Mouse (Mus musculus) stomach, embryonic 14.5 days (tissue): ENCODE results near the gene Ptpn13. TPM values are rescaled to one million over a fixed set of nuclear protein-coding genes. Genes with fewer than 3 reads are reported as not detected.

ENCODE experiments used
- ATAC-seq: fragments of 200-750 bp; cut with Nextera tagmentation; 2 replicates; pipeline ENCODE4 v1.8.0; 2017; ENCODE audit warnings: low read depth, moderate TSS enrichment; ENCODE audit not compliant: insufficient number of reproducible peaks, insufficient read depth, low FRiP score
- H3K27ac ChIP-seq: fragments of 300-500 bp; sonication (generic); 2 replicates; pipeline ENCODE4 v1.5.1; 2014; ENCODE audit warnings: mild to moderate bottlenecking, low read length, moderate library complexity, mixed read lengths
- H3K27me3 ChIP-seq: fragments of 300-500 bp; sonication (generic); 2 replicates; pipeline ENCODE4 v1.6.1; 2014; ENCODE audit warnings: low read length, control low read depth, mixed read lengths; ENCODE audit not compliant: control insufficient read depth, insufficient read depth
- H3K36me3 ChIP-seq: fragments of 300-500 bp; sonication (generic); 2 replicates; pipeline ENCODE4 v1.6.1; 2014; ENCODE audit warnings: mild to moderate bottlenecking, control low read depth, low read length, moderate library complexity, mixed read lengths; ENCODE audit not compliant: control insufficient read depth, insufficient read depth
- H3K4me1 ChIP-seq: fragments of 300-500 bp; sonication (generic); 2 replicates; pipeline ENCODE4 v1.6.1; 2014; ENCODE audit warnings: low read length, control low read depth, mixed read lengths; ENCODE audit not compliant: control insufficient read depth, insufficient read depth
- H3K4me2 ChIP-seq: fragments of 300-500 bp; sonication (generic); replicated peaks from 2 replicates; pipeline ENCODE4 v1.6.1; 2014; ENCODE audit warnings: low read depth, low read length, control low read depth
- H3K4me3 ChIP-seq: fragments of 300-500 bp; sonication (generic); 2 replicates; pipeline ENCODE4 v1.5.1; 2014; ENCODE audit warnings: low read depth, low read length, control low read depth
- H3K9ac ChIP-seq: fragments of 300-500 bp; sonication (generic); replicated peaks from 2 replicates; pipeline ENCODE4 v1.6.1; 2014; ENCODE audit warnings: low read depth, mild to moderate bottlenecking, control low read depth, low read length, moderate library complexity, mixed read lengths
- H3K9me3 ChIP-seq: fragments of 300-500 bp; sonication (generic); 2 replicates; pipeline ENCODE4 v1.6.1; 2016; ENCODE audit warnings: low read depth, low read length, control low read depth; ENCODE audit not compliant: control insufficient read depth
- WGBS: fragments of 180-500 bp; shearing (Covaris S2); extraction: QIAGEN DNeasy Blood & Tissue Kit; methylation state at CpG from one replicate; pipeline ENCODE4 v1.1.7; 2014; 5-methylcytosine and 5-hydroxymethylcytosine counted together
- polyA plus RNA-seq: library from polyadenylated mRNA; unstranded; fragments of >200 nt; fragmentation: Nextera tagmentation; extraction: Ambion mirVana; gene quantifications from 2 replicates; pipeline ENCODE4 v1.2.1, GENCODE M21; 2014

Gene Ptpn13
- polyA plus RNA-seq, 1 experiment from 2014 or later: 28.5 TPM

DNA sequence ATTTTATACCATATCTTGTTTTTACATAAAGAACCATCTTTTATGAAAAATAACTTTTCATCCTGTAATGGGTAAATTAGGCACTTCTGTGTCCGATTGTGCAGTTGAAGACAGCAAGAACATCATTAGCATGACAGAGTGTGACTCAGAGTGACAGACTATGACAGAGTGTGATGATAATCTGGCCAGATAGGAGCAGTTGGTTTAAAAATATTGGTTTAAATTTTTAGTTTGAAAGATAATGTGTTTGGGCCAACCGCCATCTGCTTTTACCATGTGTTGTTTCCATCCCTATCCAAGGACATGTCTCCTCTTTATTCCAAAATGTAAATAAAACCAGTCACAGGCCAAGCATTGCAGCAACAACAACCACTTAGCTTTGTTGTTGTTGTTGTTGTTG lies 72.5 kb downstream of the Ptpn13 start:
- no peak for ATAC-seq
- 86% methylated on average over 2 of the region's 2 CpGs for WGBS

DNA sequence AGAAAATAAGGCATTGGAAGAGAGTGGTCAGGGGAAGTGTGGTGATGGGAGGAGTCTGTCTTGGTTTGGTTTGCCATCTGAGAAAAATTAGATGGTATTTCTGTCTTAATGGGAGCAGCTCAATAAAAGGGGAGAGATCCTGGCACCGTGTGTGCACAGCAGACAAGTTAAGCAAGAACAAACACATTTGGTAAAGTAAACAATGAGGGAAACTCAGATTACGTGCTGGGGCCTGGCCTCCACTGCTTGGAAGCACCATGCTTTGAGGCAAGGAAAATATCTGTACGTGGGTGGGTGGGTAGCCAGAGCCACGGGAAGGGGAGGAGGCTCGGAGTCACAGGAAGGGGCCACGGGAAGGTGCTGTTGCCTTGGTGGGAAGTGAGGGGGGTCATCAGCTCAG lies 74.3 kb downstream of the Ptpn13 start:
- Histone ChIP-seq H3K9me3 (no peaks in the 10 kb centered on the region), H3K36me3 (peaks cover 6% of the 10 kb centered on the region; the same call in 1 of the 2 replicates), H3K27me3 (no peaks in the 10 kb centered on the region), H3K9ac (no peak overlapping the region), H3K4me1 (0 out of 2 replicates have a peak, but pooled peaks cover 4% of the 10 kb centered on the region), H3K4me3 (no peak overlapping the region), H3K27ac (peak overlapping the region; percentile 21; the same call in 1 of the 2 replicates), H3K4me2 (no peak overlapping the region)
- 14% methylated on average over 6 of the region's 6 CpGs for WGBS
- peak; percentile 72 for ATAC-seq

More for the DNA sequence above, 72.5 kb downstream of the Ptpn13 start:
- no peak overlapping the region for H3K27ac ChIP-seq
- no peak overlapping the region for H3K9ac ChIP-seq
- no peaks in the 10 kb centered on the region for H3K9me3 ChIP-seq
- peaks cover 3% of the 10 kb centered on the region; the same call in 1 of the 2 replicates for H3K36me3 ChIP-seq
- no peak overlapping the region for H3K4me2 ChIP-seq
- no peaks in the 10 kb centered on the region for H3K27me3 ChIP-seq
- no peak overlapping the region for H3K4me3 ChIP-seq
- 0 out of 2 replicates have a peak, but pooled peaks cover 4% of the 10 kb centered on the region for H3K4me1 ChIP-seq

DNA sequence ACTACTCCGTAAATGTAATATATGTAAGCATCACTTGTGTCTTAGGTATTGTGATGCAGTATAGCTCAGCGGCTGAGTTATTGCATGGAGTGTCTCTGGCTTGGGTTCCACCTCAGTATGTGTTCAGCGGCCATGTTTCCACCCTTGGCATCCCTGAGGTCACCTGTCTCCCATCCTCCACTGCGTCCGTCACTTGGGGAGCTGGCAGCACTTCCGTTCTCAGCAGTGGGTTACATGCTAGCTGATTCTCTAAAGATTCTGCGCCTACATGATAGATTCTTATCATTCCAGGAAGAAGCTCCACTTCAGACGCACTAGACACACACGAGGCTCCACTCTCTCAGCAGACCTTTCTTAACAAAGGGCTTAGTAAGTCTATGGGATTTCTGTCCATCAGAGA lies 76.1 kb downstream of the Ptpn13 start:
- H3K9ac ChIP-seq: no peak overlapping the region
- H3K4me1 ChIP-seq: 0 out of 2 replicates have a peak, but pooled peaks cover 4% of the 10 kb centered on the region
- H3K9me3 ChIP-seq: no peaks in the 10 kb centered on the region
- ATAC-seq: no peak
- H3K4me2 ChIP-seq: no peak overlapping the region
- H3K27ac ChIP-seq: no peak overlapping the region
- H3K36me3 ChIP-seq: peaks cover 6% of the 10 kb centered on the region; the same call in 1 of the 2 replicates
- WGBS: 87% methylated on average over 9 of the region's 9 CpGs
- H3K4me3 ChIP-seq: no peak overlapping the region
- H3K27me3 ChIP-seq: no peaks in the 10 kb centered on the region

DNA sequence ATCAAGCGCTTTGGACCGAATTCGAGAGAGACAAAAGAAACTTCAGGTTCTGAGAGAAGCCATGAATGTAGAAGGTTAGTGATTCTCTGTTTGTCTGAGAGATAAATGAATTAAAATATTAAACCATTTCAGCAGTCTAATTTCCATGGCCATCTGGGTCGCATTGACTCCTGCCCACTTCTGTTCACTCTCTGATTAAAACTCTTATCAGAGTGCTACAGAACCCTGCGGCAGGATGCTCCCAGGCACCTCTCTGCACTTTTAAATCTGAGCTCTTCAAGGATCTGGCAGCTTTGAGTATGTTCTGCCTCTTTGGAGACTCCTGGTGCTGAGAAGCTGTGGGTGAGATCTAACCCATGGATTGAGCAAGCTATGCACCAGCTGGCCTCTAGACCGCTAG lies 76.8 kb downstream of the Ptpn13 start:
- Histone ChIP-seq H3K4me1 (0 out of 2 replicates have a peak, but pooled peaks cover 4% of the 10 kb centered on the region), H3K27ac (no peak overlapping the region), H3K9ac (no peak overlapping the region), H3K9me3 (no peaks in the 10 kb centered on the region), H3K27me3 (no peaks in the 10 kb centered on the region), H3K4me2 (no peak overlapping the region), H3K4me3 (no peak overlapping the region), H3K36me3 (peaks cover 6% of the 10 kb centered on the region; the same call in 1 of the 2 replicates)
- no peak for ATAC-seq
- WGBS: 96% methylated on average over 6 of the region's 6 CpGs

DNA sequence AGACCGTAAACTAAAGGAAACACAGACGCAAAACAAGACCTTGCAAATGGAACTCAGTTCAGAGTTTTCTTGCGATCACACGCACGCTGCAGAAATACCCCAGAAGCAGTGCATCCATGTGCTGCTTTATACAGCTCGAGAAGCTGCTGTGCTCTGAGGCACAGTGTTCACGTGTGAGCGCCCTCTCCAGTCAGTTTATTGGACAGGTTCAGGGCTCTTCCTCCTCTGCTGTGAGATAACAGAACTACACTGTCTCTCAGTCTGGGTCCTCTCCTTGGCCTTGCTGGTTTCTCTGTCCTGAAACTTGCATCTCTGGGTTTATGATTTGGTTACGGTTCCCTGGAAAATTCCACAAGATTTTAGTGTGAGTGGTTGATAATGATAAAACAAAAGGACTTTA lies 88.2 kb downstream of the Ptpn13 start:
- 0 out of 2 replicates have a peak, but pooled peaks cover 5% of the 10 kb centered on the region for H3K4me1 ChIP-seq
- H3K27me3 ChIP-seq: no peaks in the 10 kb centered on the region
- no peaks in the 10 kb centered on the region for H3K9me3 ChIP-seq
- no peak overlapping the region for H3K9ac ChIP-seq
- no peak overlapping the region for H3K27ac ChIP-seq
- no peak for ATAC-seq
- H3K4me2 ChIP-seq: no peak overlapping the region
- no peak overlapping the region for H3K4me3 ChIP-seq
- no peaks in the 10 kb centered on the region for H3K36me3 ChIP-seq
- 80% methylated on average over 9 of the region's 9 CpGs for WGBS

DNA sequence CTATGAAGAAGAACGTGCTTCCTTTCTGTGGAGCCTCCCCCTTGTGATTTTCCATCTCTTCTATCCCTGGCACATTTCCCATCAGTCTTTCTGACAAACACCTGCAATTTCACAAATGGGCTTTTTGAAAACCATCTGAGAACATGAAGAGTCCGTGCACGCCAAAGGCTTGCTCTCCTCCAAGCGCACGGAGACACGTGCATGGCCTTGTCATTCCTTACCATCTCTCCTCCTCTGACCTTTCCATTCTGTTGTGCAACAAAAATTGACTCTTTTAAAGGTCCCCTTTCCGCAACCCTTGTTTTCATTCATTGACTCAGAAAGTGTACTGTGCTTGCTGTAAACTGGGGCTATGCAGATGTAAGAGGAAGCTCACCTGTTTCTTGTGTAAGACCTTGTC lies 89.4 kb downstream of the Ptpn13 start:
- Histone ChIP-seq H3K9me3 (no peaks in the 10 kb centered on the region), H3K4me2 (no peak overlapping the region), H3K4me3 (no peak overlapping the region), H3K9ac (no peak overlapping the region), H3K36me3 (no peaks in the 10 kb centered on the region), H3K27ac (no peak overlapping the region), H3K4me1 (0 out of 2 replicates have a peak, but pooled peaks cover 5% of the 10 kb centered on the region), H3K27me3 (no peaks in the 10 kb centered on the region)
- WGBS: 78% methylated on average over 7 of the region's 7 CpGs
- ATAC-seq: no peak

DNA sequence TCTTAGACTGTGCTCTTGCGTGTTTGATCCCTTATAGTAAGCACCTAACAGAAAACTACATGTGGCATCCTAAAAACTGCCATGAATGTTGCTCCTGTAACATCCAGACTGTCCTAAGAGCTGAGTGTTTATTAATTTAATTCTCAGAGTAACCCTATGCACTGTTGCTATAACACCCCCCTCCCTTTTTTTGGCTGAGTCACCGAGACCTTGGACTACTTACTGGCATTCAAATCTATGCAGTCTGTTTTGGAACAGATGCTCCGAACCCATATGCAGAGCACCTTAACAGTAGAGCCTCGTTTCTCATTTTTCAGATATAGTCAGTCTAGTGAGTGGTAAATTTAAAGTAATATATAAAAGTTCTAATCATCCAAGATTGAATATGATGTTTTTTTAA lies 90.9 kb downstream of the Ptpn13 start:
- WGBS: 80% methylated on average over 4 of the region's 4 CpGs
- no peak overlapping the region for H3K4me3 ChIP-seq
- H3K9me3 ChIP-seq: no peaks in the 10 kb centered on the region
- no peaks in the 10 kb centered on the region for H3K27me3 ChIP-seq
- no peak for ATAC-seq
- no peak overlapping the region for H3K9ac ChIP-seq
- H3K36me3 ChIP-seq: no peaks in the 10 kb centered on the region
- H3K27ac ChIP-seq: no peak overlapping the region
- 0 out of 2 replicates have a peak, but pooled peaks cover 5% of the 10 kb centered on the region for H3K4me1 ChIP-seq
- no peak overlapping the region for H3K4me2 ChIP-seq

DNA sequence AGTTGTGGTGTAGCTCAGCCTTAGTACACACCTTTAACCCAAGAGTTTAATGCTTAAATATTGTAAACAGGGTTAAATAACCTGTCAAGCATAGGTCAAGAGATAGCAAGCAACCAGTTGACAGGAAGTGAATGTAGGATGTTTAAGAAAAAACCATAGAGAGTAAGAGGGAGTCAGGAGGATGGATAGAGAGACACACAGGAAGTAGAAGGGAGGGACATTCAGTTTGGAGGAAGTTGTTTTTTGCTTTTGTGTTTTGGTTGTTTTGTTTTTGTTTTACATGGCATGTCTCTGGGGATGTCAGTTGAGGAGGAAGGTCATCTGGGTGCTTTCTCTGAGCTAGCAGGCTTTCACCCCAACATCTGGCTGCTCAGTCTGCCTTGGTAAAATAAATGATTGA lies 91.6 kb downstream of the Ptpn13 start:
- Histone ChIP-seq H3K27ac (no peak overlapping the region), H3K36me3 (no peaks in the 10 kb centered on the region), H3K9me3 (no peaks in the 10 kb centered on the region), H3K27me3 (no peaks in the 10 kb centered on the region), H3K4me3 (no peak overlapping the region), H3K9ac (no peak overlapping the region), H3K4me2 (no peak overlapping the region), H3K4me1 (0 out of 2 replicates have a peak, but pooled peaks cover 5% of the 10 kb centered on the region)
- ATAC-seq: no peak

DNA sequence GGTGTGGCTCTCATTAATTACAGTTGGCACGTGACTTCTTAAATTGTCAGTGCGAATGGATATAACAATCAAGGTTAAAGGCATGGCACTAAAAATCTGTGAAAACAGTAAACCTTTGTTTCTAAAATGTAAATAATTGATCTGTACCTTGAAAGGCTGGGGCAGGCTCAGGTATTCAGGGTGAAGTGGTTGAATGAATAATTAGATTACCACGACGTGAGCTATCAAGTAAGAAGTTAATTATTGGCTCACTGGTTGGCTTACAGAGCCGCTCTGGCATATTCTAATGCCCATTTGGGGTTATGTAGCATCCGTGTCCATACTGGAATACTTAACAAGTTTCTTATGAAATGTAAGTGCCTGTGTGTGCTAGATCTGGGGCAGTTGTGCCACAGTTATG lies 92.6 kb downstream of the Ptpn13 start:
- Histone ChIP-seq H3K9me3 (no peaks in the 10 kb centered on the region), H3K9ac (no peak overlapping the region), H3K27me3 (no peaks in the 10 kb centered on the region), H3K4me2 (no peak overlapping the region), H3K36me3 (no peaks in the 10 kb centered on the region), H3K4me1 (0 out of 2 replicates have a peak, but pooled peaks cover 5% of the 10 kb centered on the region), H3K4me3 (no peak overlapping the region), H3K27ac (no peak overlapping the region)
- ATAC-seq: 0 out of 2 replicates have a peak, but pooled peaks have one; percentile 34
- 44% methylated on average over 6 of the region's 6 CpGs for WGBS
